ENCODE assay signal across 16 mouse cellular contexts in genomic region chr7:64022711-64023468, GRCm38 (mm10).
DNase-seq lines count a peak whose midpoint lies in the region; ATAC-seq and TF ChIP-seq lines count a peak whose summit lies in the region.
"Had no signal": no experiment of that assay in that cellular context is flagged by ENCODE, and none has a peak within 500 bp of the region (broad histone marks: within the 10 kb centered on the region; RNA-seq: fewer than 3 reads in every experiment).

No protein-coding gene starts in this region.

- no peaks in the 10 kb centered on the region for H3K9me3 ChIP-seq in heart, embryonic 14.5 days (ENCODE audit: control insufficient read depth, low read length)
- H3K9me3 ChIP-seq in stomach, postnatal 0 days (ENCODE audit: control insufficient read depth, low read length): no peaks in the 10 kb centered on the region
- H3K9me3 ChIP-seq in forebrain, postnatal 0 days (ENCODE audit: low read length): no peaks in the 10 kb centered on the region
- H3K9me3 ChIP-seq: forebrain, embryonic 10.5 days; limb, embryonic 13.5 days had no signal

- no peak for TF ChIP-seq CTCF in stomach, postnatal 0 days (IDR thresholded peaks at IDR 0.05; ENCODE audit: low read depth)
- TF ChIP-seq CTCF in forebrain, postnatal 0 days (IDR thresholded peaks at IDR 0.05; ENCODE audit: low read depth): no peak

- intact Hi-C loops in heart, postnatal 36 days (cut with DNase I): loop anchor here (2.0 to 5.0 kb wide), 2 partner anchors 24 to 56 kb away; no protein-coding TSS in a partner anchor

- no peak for TF ChIP-seq EP300 in stomach, postnatal 0 days (optimal IDR thresholded peaks at IDR 0.05)

- peak overlapping the region; percentile 69 to 83 for H3K27ac ChIP-seq in heart, embryonic 14.5 days (replicated peaks in 1 of 2; ENCODE audit: control insufficient read depth in 1 of 2, insufficient read depth in 1 of 2, low read depth in 2 of 2, low read length in 2 of 2)
- H3K27ac ChIP-seq in stomach, postnatal 0 days (replicated peaks): no peak overlapping the region
- no peak overlapping the region for H3K27ac ChIP-seq in forebrain, postnatal 0 days (ENCODE audit: low read depth, low read length)
- H3K27ac ChIP-seq: forebrain, embryonic 10.5 days; limb, embryonic 13.5 days had no signal

- no peaks in the 10 kb centered on the region for H3K27me3 ChIP-seq in heart, embryonic 14.5 days (ENCODE audit: control insufficient read depth, insufficient read depth, low read length)
- no peaks in the 10 kb centered on the region for H3K27me3 ChIP-seq in splenic B cell, adult 2 months (ENCODE audit: control insufficient read depth, insufficient read depth, low read length, poor library complexity, severe bottlenecking)
- H3K27me3 ChIP-seq in stomach, postnatal 0 days (ENCODE audit: control insufficient read depth, insufficient read depth, low read length): no peaks in the 10 kb centered on the region
- no peaks in the 10 kb centered on the region for H3K27me3 ChIP-seq in forebrain, postnatal 0 days (ENCODE audit: insufficient read depth, low read length)
- H3K27me3 ChIP-seq: CH12.LX; limb, embryonic 13.5 days; Patski had no signal

- no peak for DNase-seq in heart, postnatal 36 days
- peak; percentile 81 to 86 for DNase-seq in spleen, postnatal 36 days (ENCODE audit: low spot score in 2 of 2)
- DNase-seq in spleen, postnatal 14 days (ENCODE audit: low spot score in 2 of 2): no peak
- peak; percentile 73 for DNase-seq in splenic B cell, adult 2 months (ENCODE audit: low read depth, low spot score)
- DNase-seq in stomach, postnatal 0 days (ENCODE audit: low spot score): no peak
- DNase-seq in forebrain, postnatal 0 days: no peak
- DNase-seq: kidney, postnatal 14 days; thymus, postnatal 36 days had no signal

- ATAC-seq in heart, embryonic 14.5 days (ENCODE audit: insufficient number of reproducible peaks, insufficient read depth, low FRiP score, low read depth): no peak
- peak; percentile 70 for ATAC-seq in inflammation-experienced regulatory T-cells, adult 6 months
- no peak for ATAC-seq in stomach, postnatal 0 days (ENCODE audit: low FRiP score, low TSS enrichment)
- ATAC-seq in forebrain, postnatal 0 days: no peak
- ATAC-seq: intestine, embryonic 16.5 days; Patski had no signal

- no peak overlapping the region for H3K4me3 ChIP-seq in heart, embryonic 14.5 days (ENCODE audit: control insufficient read depth in 1 of 2, insufficient read depth in 1 of 2, low read depth in 1 of 2, low read length in 2 of 2)
- H3K4me3 ChIP-seq in stomach, postnatal 0 days (ENCODE audit: low read depth, low read length): no peak overlapping the region
- H3K4me3 ChIP-seq in forebrain, postnatal 0 days (ENCODE audit: low read depth, low read length): no peak overlapping the region
- H3K4me3 ChIP-seq: forebrain, embryonic 10.5 days; limb, embryonic 13.5 days; megakaryocyte, embryonic 14.5 days had no signal

- no peaks in the 10 kb centered on the region for H3K36me3 ChIP-seq in heart, embryonic 14.5 days (ENCODE audit: control insufficient read depth, insufficient read depth, low read length)
- no peaks in the 10 kb centered on the region for H3K36me3 ChIP-seq in splenic B cell, adult 2 months (ENCODE audit: control insufficient read depth, insufficient read depth, low read length, poor library complexity, severe bottlenecking)
- H3K36me3 ChIP-seq in stomach, postnatal 0 days (ENCODE audit: control insufficient read depth, insufficient read depth, low read length): no peaks in the 10 kb centered on the region
- H3K36me3 ChIP-seq in forebrain, postnatal 0 days (ENCODE audit: insufficient read depth): no peaks in the 10 kb centered on the region
- H3K36me3 ChIP-seq: forebrain, embryonic 10.5 days; limb, embryonic 13.5 days had no signal

- H3K4me1 ChIP-seq in heart, embryonic 14.5 days (ENCODE audit: control insufficient read depth in 2 of 2, insufficient read depth in 2 of 2, low read length in 2 of 2): peaks cover 19 to 33% of the 10 kb centered on the region in 2 experiments
- no peaks in the 10 kb centered on the region for H3K4me1 ChIP-seq in stomach, postnatal 0 days (replicated peaks; ENCODE audit: control insufficient read depth, insufficient read depth)
- no peaks in the 10 kb centered on the region for H3K4me1 ChIP-seq in forebrain, postnatal 0 days (ENCODE audit: insufficient read depth)

- H3K9ac ChIP-seq in heart, embryonic 14.5 days (ENCODE audit: low read length): peak overlapping the region; percentile 21; the same call in 1 of the 2 replicates
- no peak overlapping the region for H3K9ac ChIP-seq in stomach, postnatal 0 days (ENCODE audit: low read length)
- H3K9ac ChIP-seq in forebrain, postnatal 0 days: no peak overlapping the region
- H3K9ac ChIP-seq: limb, embryonic 13.5 days had no signal

- no peak overlapping the region for H3K4me2 ChIP-seq in heart, embryonic 14.5 days (ENCODE audit: low read length)
- no peak overlapping the region for H3K4me2 ChIP-seq in stomach, postnatal 0 days (replicated peaks; ENCODE audit: low read depth)
- no peak overlapping the region for H3K4me2 ChIP-seq in forebrain, postnatal 0 days (ENCODE audit: low read depth)
- H3K4me2 ChIP-seq: limb, embryonic 13.5 days had no signal

- WGBS in heart, embryonic 14.5 days: 41% methylated on average over 7 of the region's 7 CpGs
- WGBS in stomach, postnatal 0 days: 67% methylated on average over 7 of the region's 7 CpGs
- 76% methylated on average over 7 of the region's 7 CpGs for WGBS in forebrain, postnatal 0 days

Comparison
In these comparisons a context has a peak if more than half of its experiments do, and no peak if none do; other contexts are left out.
1. DNase-seq: peak in spleen, postnatal 36 days (2 of 2) and splenic B cell, adult 2 months (single experiment); none in heart, postnatal 36 days (0 of 2), spleen, postnatal 14 days (0 of 2), stomach, postnatal 0 days (single experiment) and forebrain, postnatal 0 days (single experiment).
2. H3K27ac ChIP-seq: peak in heart, embryonic 14.5 days (2 of 2); none in stomach, postnatal 0 days (single experiment) and forebrain, postnatal 0 days (single experiment).